Mouse (Mus musculus) liver, postnatal 0 days (tissue): ENCODE measurements at regions not wholly inside any gene's neighbourhood (a gene's known extent, or its start where the extent isn't known, plus 50 kb on each side); places are given as distances from the start of the nearest gene placed in this dataset.

Experiments used
- CTCF ChIP-seq: sonication (generic); IDR thresholded peaks from 2 replicates; pipeline ENCODE4 v1.5.1; 2016; ENCODE audit warnings: antibody characterized with exemption, low read depth
- EP300 ChIP-seq: IDR thresholded peaks from 2 replicates; pipeline ENCODE4 v1.6.1; 2016; ENCODE audit warnings: antibody characterized with exemption, low read depth, mild to moderate bottlenecking

DNA sequence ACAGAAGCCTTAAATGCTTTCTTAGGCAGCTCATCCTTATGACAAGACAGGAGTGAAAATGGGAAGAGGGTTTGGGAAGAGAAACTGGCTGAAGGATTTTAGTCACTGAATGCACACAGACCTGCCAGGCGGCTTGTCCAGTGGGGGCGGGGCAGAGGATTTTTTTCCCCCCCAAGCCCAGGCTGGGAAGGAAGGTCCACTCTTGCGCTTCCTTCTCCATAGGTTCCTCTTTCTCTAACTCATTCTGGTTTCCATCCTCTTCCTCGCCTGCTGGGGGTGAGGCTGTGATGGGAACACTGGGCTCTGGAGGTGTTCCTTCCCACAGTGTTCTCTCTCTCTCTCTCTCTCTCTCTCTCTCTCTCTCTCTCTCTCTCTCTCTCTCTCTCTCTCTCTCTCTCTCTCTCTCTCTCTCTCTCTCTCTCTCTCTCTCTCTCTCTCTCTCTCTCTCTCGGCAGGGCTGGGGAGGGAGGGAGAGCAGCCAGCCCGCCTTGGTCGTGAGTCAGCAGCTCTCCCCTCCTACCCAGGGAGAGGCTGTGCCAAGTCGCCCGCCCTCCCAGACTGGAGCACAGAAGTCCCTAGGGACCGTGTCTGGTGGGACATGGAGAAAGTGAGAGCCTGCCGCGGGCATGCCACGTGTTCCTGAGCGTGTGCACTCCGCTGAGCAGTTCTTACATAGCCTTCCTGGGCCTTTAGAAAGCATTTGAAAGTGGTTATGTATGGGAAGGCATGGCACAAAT is 150.0 kb downstream of the Kcnrg start:
- TF ChIP-seq CTCF, result no peak
- TF ChIP-seq EP300, result no peak
